Mouse (Mus musculus) hindbrain, embryonic 12.5 days (tissue): ENCODE measurements around the gene Npas2. TPM values are rescaled to one million over a fixed set of nuclear protein-coding genes. Genes with fewer than 3 reads are reported as not detected.

Source experiments
- ATAC-seq: fragments of 200-750 bp; cut with Nextera tagmentation; 2 replicates; pipeline ENCODE4 v1.8.0; 2017; ENCODE audit warnings: moderate TSS enrichment; ENCODE audit not compliant: low FRiP score
- H3K27ac ChIP-seq: fragments of 300-500 bp; sonication (generic); 2 replicates; pipeline ENCODE4 v1.5.1; 2016; ENCODE audit warnings: mild to moderate bottlenecking
- H3K27me3 ChIP-seq: fragments of 300-500 bp; sonication (generic); 2 replicates; pipeline ENCODE4 v1.6.1; 2016; ENCODE audit warnings: mild to moderate bottlenecking
- H3K36me3 ChIP-seq: fragments of 300-500 bp; sonication (generic); 2 replicates; pipeline ENCODE4 v1.6.1; 2016; ENCODE audit warnings: mild to moderate bottlenecking
- H3K4me1 ChIP-seq: fragments of 300-500 bp; sonication (generic); 2 replicates; pipeline ENCODE4 v1.6.1; 2016
- H3K4me2 ChIP-seq: fragments of 300-500 bp; sonication (generic); replicated peaks from 2 replicates; pipeline ENCODE4 v1.6.1; 2016; ENCODE audit warnings: mild to moderate bottlenecking
- H3K4me3 ChIP-seq: fragments of 300-500 bp; sonication (generic); 2 replicates; pipeline ENCODE4 v1.5.1; 2016; ENCODE audit warnings: mild to moderate bottlenecking
- H3K9ac ChIP-seq: fragments of 300-500 bp; sonication (generic); 2 replicates; pipeline ENCODE4 v1.6.1; 2016; ENCODE audit warnings: mild to moderate bottlenecking, moderate library complexity
- H3K9me3 ChIP-seq: fragments of 300-500 bp; sonication (generic); replicated peaks from 2 replicates; pipeline ENCODE4 v1.6.1; 2016; ENCODE audit warnings: mild to moderate bottlenecking
- WGBS: fragments of 180-500 bp; shearing (Covaris S2); methylation state at CpG from one replicate; pipeline ENCODE4 v1.1.7; 2016; 5-methylcytosine and 5-hydroxymethylcytosine counted together
- polyA plus RNA-seq: library from polyadenylated mRNA; unstranded; fragments of >200 nt; fragmentation: Nextera tagmentation; extraction: Ambion mirVana; gene quantifications from 2 replicates; pipeline ENCODE4 v1.2.1, GENCODE M21; 2016

The Npas2 gene
- polyA plus RNA-seq, 1 experiment from 2014 or later, result 0.15 TPM

DNA sequence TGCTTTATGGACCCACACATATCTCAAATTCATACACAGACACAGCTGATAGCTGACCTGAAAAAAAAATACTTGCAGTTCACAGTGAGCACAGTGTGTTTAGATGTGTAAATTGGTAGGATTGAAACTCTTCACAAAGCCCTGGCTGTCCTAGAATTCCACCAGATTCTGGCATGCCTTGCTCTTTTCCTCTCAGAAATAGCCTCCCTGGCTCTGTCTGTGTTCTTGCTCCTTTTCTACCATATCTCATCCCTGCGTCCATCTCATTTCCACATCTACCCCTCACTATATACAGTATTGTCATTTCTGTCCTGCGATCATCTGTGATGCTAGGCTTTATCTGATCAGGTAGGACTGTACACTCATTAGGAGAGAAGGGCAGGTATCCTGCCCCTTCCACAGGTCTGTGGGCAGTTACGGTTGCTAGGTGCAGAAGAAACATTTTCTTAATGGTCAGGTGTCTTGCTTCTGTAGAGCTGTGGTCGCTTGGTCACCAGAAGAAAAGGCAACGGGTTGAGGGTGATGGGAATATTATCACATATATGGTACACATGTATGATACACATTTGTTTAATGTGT, 180.8 kb downstream of the Npas2 start:
- no peaks in the 10 kb centered on the region for H3K9me3 ChIP-seq
- H3K4me1 ChIP-seq, result peaks cover 5% of the 10 kb centered on the region
- no peaks in the 10 kb centered on the region for H3K27me3 ChIP-seq
- no peak overlapping the region for H3K4me3 ChIP-seq
- H3K4me2 ChIP-seq, result no peak overlapping the region
- H3K27ac ChIP-seq, result no peak overlapping the region
- H3K9ac ChIP-seq, result no peak overlapping the region
- H3K36me3 ChIP-seq, result peaks cover 61% of the 10 kb centered on the region
- no peak for ATAC-seq
- 93% methylated on average over 5 of the region's 5 CpGs for WGBS

DNA sequence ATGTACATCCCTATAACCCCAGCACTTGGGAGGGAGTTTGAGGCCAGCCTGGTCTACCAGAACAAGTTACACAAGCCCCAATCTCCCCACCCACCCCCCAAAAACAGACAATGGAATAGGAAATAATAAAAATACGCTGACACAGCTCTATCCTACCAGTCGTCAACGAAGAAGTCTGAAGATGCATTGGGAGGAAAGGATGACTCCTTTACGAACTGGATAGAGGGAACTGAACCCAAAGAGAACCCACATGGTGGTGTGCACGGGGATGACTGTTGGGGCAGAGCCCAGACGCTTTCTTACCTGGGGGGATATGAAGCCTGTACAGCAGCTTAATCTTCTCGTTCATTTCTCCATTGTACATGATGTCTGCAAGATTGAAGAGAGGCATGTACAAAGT, 182.6 kb downstream of the Npas2 start:
- H3K9ac ChIP-seq, result no peak overlapping the region
- H3K9me3 ChIP-seq, result no peaks in the 10 kb centered on the region
- H3K4me2 ChIP-seq, result no peak overlapping the region
- no peaks in the 10 kb centered on the region for H3K27me3 ChIP-seq
- H3K27ac ChIP-seq, result no peak overlapping the region
- WGBS, result 89% methylated on average over 7 of the region's 7 CpGs
- no peak for ATAC-seq
- no peaks in the 10 kb centered on the region for H3K4me1 ChIP-seq
- peaks cover 46% of the 10 kb centered on the region for H3K36me3 ChIP-seq
- H3K4me3 ChIP-seq, result no peak overlapping the region

DNA sequence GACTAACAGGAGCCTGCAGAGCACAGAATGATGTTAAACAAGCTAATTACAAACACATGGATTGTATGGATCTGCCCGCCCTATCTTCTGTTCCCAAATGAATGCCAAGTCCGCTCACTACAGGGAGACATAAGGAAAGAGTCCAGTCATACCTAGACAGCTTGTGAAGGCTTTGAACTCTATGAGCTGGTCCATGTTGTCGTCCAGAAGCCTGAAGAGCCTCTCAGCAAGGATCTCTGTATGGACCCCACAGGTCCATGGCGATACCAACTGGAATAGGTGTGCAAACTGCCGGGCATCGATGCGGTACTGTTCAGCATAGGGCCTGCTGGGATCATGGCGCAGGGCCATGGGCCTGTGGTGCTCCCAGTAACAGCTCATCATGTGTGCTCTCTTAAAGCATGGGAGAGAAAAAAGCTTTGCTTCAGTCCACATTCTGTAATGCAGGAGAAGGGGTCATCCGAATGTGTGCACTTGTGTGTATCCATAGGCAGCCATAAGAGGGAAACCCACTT, 183.3 kb downstream of the Npas2 start:
- WGBS, result 95% methylated on average over 9 of the region's 9 CpGs
- Histone ChIP-seq H3K4me1 (no peaks in the 10 kb centered on the region), H3K9ac (no peak overlapping the region), H3K4me2 (no peak overlapping the region), H3K27me3 (no peaks in the 10 kb centered on the region), H3K9me3 (no peaks in the 10 kb centered on the region), H3K4me3 (no peak overlapping the region), H3K36me3 (peaks cover 40% of the 10 kb centered on the region), H3K27ac (no peak overlapping the region)
- no peak for ATAC-seq

DNA sequence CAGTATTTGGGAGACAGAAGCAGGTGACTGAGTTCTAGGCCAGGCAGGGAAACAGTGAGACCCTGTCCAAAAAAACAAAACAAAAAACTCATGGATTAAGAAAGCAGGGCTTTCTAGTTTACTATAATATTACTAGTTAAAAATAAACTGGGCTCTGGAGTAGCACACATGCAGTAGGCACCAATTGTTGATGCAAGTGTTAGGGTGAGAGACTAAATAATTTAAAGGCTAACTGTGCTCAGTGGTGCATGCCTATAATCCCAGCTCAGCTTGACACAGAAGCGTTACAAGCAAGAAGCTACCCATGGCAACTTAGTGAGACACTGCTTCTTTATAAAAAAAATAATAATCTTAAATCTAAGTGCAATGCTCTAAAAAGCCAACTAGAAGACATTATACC, 185.0 kb downstream of the Npas2 start:
- H3K9me3 ChIP-seq, result no peaks in the 10 kb centered on the region
- H3K27ac ChIP-seq, result no peak overlapping the region
- 80% methylated on average over 1 of the region's 1 CpGs for WGBS
- peaks cover 22% of the 10 kb centered on the region for H3K36me3 ChIP-seq
- H3K4me3 ChIP-seq, result no peak overlapping the region
- H3K4me1 ChIP-seq, result no peaks in the 10 kb centered on the region
- no peak for ATAC-seq
- H3K4me2 ChIP-seq, result no peak overlapping the region
- no peak overlapping the region for H3K9ac ChIP-seq
- no peaks in the 10 kb centered on the region for H3K27me3 ChIP-seq

DNA sequence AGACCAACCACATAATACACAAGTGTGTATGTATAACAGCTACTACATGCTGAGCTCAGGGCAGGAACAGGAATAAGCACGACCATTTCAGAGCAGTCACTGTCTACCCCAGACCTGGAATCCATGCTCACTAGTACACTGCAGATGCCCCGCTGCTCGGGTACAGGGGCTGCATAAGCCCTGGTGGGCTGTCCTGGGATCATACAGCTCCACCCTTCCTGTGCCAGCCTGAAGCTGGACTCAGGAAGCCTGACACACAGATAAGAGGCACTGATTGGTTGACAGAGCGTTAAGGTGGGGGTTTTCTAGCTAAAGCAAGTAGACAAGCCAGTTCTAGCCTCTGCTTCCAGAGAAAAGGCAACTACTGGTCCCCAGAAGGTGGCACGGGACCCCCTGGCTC, 185.5 kb downstream of the Npas2 start:
- H3K36me3 ChIP-seq, result peaks cover 18% of the 10 kb centered on the region
- no peak for ATAC-seq
- no peak overlapping the region for H3K9ac ChIP-seq
- H3K4me2 ChIP-seq, result no peak overlapping the region
- H3K27ac ChIP-seq, result no peak overlapping the region
- no peaks in the 10 kb centered on the region for H3K9me3 ChIP-seq
- no peak overlapping the region for H3K4me3 ChIP-seq
- no peaks in the 10 kb centered on the region for H3K27me3 ChIP-seq
- no peaks in the 10 kb centered on the region for H3K4me1 ChIP-seq
- WGBS, result 81% methylated on average over 5 of the region's 5 CpGs

DNA sequence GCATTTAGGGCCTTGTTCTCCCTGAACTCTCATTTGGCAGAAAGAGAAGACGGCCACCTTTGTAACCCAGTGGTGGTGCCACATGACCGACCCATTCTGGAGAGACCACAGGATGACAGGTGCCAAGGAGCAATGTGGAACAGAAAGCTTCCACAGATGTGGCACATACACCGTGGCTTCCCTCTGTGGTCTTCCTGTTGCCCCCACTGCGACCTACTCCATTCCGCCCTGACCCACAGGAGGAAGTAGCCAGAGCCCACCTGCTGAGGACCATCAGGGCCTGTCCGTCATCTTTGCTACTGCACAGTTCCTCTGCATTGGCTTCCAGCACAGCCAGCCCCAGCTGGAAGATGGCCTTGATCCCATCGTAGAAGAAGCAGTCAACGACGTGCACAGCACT, 187.5 kb downstream of the Npas2 start:
- Histone ChIP-seq H3K27ac (no peak overlapping the region), H3K4me2 (no peak overlapping the region), H3K4me3 (no peak overlapping the region), H3K4me1 (no peaks in the 10 kb centered on the region), H3K9ac (no peak overlapping the region), H3K27me3 (no peaks in the 10 kb centered on the region), H3K36me3 (peaks cover 12% of the 10 kb centered on the region; the same call in 1 of the 2 replicates), H3K9me3 (no peaks in the 10 kb centered on the region)
- no peak for ATAC-seq
- 83% methylated on average over 9 of the region's 9 CpGs for WGBS

DNA sequence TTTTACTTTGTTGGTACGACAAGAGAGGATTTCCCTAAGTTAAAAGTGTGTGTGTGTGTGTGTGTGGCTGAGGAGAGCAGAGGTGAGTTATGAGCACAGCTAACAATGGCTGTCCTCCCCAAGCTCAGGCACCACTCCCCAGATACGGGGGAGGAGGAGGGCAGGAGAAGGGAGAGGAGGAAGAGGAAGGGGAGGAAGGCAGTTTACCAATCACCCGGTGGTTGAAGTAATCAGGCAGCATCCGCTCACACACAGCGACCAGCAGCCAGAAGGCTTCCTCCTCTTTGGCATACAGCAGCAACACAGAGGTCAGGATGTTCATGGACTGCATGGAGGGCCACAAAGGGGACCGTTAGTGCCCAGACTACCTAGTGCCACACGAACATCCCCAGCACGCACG, 191.4 kb downstream of the Npas2 start:
- Histone ChIP-seq H3K4me1 (no peaks in the 10 kb centered on the region), H3K9ac (no peak overlapping the region), H3K4me2 (no peak overlapping the region), H3K27ac (no peak overlapping the region), H3K36me3 (no peaks in the 10 kb centered on the region), H3K27me3 (no peaks in the 10 kb centered on the region), H3K9me3 (no peaks in the 10 kb centered on the region), H3K4me3 (no peak overlapping the region)
- no peak for ATAC-seq
- WGBS, result 84% methylated on average over 9 of the region's 9 CpGs

DNA sequence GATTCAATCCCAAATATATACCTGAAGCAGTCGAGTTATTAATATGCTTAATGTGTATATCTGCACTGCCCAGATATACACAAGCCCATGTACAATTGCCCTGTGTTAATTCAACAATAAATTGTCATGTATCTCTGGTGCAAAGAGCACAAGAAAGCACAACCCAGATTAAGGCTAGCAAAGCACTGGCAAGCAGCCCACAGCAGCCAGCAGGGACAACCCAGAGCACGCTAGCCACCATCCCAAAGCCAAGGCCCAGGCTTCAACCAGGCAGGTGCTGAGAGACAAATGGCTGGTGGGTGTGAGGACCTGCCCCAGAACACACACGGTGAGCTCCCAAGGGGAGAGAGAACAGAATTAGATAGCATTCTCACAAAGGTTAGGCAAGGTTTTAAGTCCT, 192.9 kb downstream of the Npas2 start:
- 85% methylated on average over 3 of the region's 3 CpGs for WGBS
- Histone ChIP-seq H3K27me3 (no peaks in the 10 kb centered on the region), H3K9me3 (no peaks in the 10 kb centered on the region), H3K36me3 (no peaks in the 10 kb centered on the region), H3K4me1 (no peaks in the 10 kb centered on the region), H3K9ac (no peak overlapping the region), H3K4me3 (no peak overlapping the region), H3K4me2 (no peak overlapping the region), H3K27ac (no peak overlapping the region)
- ATAC-seq, result no peak

DNA sequence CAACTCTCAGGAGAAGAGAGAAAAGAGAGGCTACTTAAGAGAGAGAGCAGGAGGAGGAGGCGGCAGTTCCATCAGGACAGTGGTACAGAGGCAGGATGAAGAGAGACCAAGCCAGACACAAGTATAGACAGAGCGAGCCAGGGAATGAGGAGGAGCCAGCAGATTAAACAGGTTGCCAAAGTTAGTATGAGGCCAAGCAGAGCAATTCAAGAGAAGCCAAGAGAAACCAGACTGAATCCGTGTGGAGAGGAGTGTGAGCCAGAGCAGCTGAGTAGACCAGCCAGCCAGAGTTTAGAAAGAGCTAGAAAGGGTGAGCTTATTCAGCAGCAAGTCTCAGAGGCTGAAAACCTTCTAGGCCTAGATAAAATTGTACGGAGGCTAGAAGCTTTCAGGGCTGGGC, 194.0 kb downstream of the Npas2 start:
- Histone ChIP-seq H3K9me3 (no peaks in the 10 kb centered on the region), H3K4me1 (no peaks in the 10 kb centered on the region), H3K27me3 (no peaks in the 10 kb centered on the region), H3K27ac (no peak overlapping the region), H3K9ac (no peak overlapping the region), H3K36me3 (no peaks in the 10 kb centered on the region), H3K4me3 (no peak overlapping the region), H3K4me2 (no peak overlapping the region)
- 89% methylated on average over 4 of the region's 4 CpGs for WGBS
- ATAC-seq, result no peak

DNA sequence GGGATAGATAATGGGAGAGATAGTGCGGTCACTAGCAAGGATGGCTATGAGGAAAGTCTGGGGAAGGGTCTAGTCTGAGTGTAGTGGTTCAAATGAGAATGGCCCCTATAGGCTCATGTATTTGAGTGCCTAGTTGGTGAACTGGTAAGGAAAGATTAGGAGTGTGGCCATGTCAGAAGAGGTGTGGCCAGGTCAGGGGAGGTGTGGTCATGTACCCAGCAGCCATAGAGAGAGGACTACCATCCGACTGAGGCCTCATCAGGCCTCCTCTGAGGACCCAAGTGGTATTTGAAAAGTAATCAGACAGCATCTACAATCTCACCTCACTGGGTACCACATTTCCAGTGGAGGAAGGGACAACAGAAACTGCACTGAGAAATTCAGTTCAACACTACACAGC, 194.6 kb downstream of the Npas2 start:
- H3K27ac ChIP-seq, result no peak overlapping the region
- WGBS, result 84% methylated on average over 2 of the region's 2 CpGs
- no peaks in the 10 kb centered on the region for H3K27me3 ChIP-seq
- H3K36me3 ChIP-seq, result no peaks in the 10 kb centered on the region
- H3K4me1 ChIP-seq, result no peaks in the 10 kb centered on the region
- H3K4me2 ChIP-seq, result no peak overlapping the region
- no peak for ATAC-seq
- no peak overlapping the region for H3K4me3 ChIP-seq
- H3K9me3 ChIP-seq, result no peaks in the 10 kb centered on the region
- no peak overlapping the region for H3K9ac ChIP-seq

DNA sequence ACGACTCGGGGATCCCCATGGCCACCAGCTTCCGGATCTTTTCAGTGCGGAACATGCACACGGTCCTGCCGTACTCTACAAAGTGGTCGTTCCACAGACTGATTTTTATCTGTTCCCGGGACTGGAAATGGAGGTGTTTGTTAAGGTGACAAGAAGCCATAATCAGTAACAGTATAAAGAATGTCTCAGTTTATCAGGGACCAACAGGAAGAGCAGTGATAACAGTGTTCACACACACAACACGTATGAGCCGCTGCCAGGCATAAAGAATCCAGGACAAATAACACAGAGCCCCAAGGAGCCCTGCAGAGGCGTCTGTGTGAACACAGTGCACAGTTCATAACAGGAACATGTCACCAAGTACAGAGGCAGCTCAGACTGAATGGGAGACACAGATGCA, 195.8 kb downstream of the Npas2 start:
- no peaks in the 10 kb centered on the region for H3K36me3 ChIP-seq
- no peak for ATAC-seq
- no peak overlapping the region for H3K4me3 ChIP-seq
- H3K9me3 ChIP-seq, result no peaks in the 10 kb centered on the region
- no peak overlapping the region for H3K9ac ChIP-seq
- 91% methylated on average over 11 of the region's 11 CpGs for WGBS
- no peak overlapping the region for H3K27ac ChIP-seq
- H3K4me2 ChIP-seq, result no peak overlapping the region
- no peaks in the 10 kb centered on the region for H3K27me3 ChIP-seq
- no peaks in the 10 kb centered on the region for H3K4me1 ChIP-seq

DNA sequence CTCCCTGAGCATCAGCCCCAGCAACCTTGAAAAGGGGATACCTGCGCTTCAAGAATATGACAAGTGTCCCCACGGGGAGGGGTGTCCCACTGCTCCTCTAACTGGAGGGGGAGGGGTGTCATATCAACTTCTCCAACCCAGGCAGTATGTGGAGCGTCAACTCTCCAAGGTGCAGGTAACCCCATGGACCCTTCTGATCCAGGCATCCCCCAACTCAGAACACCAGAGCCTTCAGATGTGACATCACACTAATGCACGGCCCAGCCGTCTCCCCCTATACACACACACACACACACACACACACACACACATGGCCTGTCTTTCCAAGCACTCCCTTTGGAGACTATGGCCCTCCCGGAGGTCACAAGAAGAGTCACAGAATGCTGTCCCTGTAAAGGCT, 198.1 kb downstream of the Npas2 start:
- no peak overlapping the region for H3K4me3 ChIP-seq
- no peaks in the 10 kb centered on the region for H3K36me3 ChIP-seq
- no peak overlapping the region for H3K9ac ChIP-seq
- no peak overlapping the region for H3K4me2 ChIP-seq
- no peak for ATAC-seq
- no peaks in the 10 kb centered on the region for H3K27me3 ChIP-seq
- no peaks in the 10 kb centered on the region for H3K9me3 ChIP-seq
- H3K27ac ChIP-seq, result no peak overlapping the region
- WGBS, result 89% methylated on average over 6 of the region's 6 CpGs
- H3K4me1 ChIP-seq, result no peaks in the 10 kb centered on the region

DNA sequence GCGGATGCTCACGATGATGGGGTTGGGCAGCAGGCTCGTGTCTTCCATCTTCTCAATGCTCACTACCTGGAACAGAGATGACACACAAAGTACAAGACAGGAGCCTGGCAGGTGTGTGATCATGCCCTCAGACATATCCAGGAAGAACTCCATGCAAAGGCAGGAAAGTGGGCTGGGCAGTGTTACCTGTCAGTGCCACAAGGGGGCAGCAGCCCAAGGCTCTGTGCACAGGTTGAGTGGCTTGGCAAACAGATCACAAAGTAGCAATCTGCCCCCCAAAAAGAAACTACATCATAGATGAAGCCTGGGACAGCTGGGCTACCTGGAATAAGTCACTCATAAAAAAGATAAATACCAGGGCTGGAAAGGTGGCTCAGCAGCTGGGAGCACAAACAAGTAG, 198.7 kb downstream of the Npas2 start:
- H3K9ac ChIP-seq, result no peak overlapping the region
- no peaks in the 10 kb centered on the region for H3K4me1 ChIP-seq
- no peak overlapping the region for H3K4me2 ChIP-seq
- no peak overlapping the region for H3K4me3 ChIP-seq
- H3K27ac ChIP-seq, result no peak overlapping the region
- ATAC-seq, result 0 out of 2 replicates have a peak, but pooled peaks have one; percentile 38
- no peaks in the 10 kb centered on the region for H3K9me3 ChIP-seq
- no peaks in the 10 kb centered on the region for H3K27me3 ChIP-seq
- 0 out of 2 replicates have a peak, but pooled peaks cover under 1% of the 10 kb centered on the region for H3K36me3 ChIP-seq
- 57% methylated on average over 3 of the region's 3 CpGs for whole genome bisulfite sequencing
